Mouse (Mus musculus) megakaryocyte, adult 5-6 weeks (primary cell): Measurements from ENCODE around the gene Jakmip3. TPM values are rescaled to one million over a fixed set of nuclear protein-coding genes. Genes with fewer than 3 reads are reported as not detected.

ENCODE experiments used
- ATAC-seq: 2 replicates; pipeline ENCODE4 v1.8.0; 2016; ENCODE audit warnings: mild to moderate bottlenecking, inconsistent platforms; ENCODE audit not compliant: poor library complexity, severe bottlenecking
- total RNA-seq, 2 experiments: library from RNA; stranded (forward) in 1 of 2; stranded (reverse) in 1 of 2; fragments of 153-499, 151-499 nt in 1 of 2; fragments of 221-1000, 200-1000 nt in 1 of 2; gene quantifications; 2 replicates each; pipeline versions ENCODE4 v1.2.3 to v1.2.4; 2015 to 2017

Gene Jakmip3
- total RNA-seq, 2 experiments from 2014 or later = 0.07 TPM; not detected in 1

DNA sequence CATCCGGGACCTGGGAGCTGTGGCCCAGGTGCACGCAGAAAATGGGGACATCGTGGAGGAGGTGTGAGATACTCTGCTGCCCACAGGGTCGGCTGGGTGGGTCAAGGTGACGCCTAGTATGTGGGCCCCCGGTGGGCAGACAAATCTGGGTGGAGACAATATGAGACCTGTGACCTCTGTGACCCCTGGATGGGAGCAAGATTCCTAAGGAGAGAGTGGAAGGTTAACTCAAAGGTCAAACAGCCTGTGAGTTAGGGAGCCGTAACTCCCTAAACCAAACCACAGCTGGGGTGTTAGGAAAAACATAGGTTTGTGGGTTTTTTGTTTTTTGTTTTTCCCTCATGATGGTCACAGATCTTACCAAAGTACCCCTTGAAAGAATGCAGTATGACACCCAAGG lies 153.3 kb downstream of the Jakmip3 start:
- no peak for ATAC-seq

DNA sequence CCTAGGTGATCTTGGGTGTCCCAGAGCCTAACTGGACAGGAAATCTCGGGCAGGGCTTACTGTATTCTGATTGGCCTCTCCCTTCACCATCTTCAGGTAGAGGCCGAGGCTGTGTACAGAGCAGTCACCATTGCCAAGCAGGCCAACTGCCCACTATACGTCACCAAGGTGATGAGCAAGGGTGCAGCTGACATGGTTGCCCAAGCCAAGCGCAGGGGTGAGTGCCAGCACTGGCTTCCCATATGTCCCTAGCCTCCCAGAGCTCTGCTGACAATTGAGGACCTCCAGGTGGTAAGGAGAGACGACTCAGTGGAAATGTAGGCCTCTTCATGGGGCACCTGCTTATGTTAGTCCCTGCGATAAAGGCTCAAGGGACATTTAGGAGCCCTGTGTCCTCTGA lies 154.2 kb downstream of the Jakmip3 start:
- no peak for ATAC-seq

DNA sequence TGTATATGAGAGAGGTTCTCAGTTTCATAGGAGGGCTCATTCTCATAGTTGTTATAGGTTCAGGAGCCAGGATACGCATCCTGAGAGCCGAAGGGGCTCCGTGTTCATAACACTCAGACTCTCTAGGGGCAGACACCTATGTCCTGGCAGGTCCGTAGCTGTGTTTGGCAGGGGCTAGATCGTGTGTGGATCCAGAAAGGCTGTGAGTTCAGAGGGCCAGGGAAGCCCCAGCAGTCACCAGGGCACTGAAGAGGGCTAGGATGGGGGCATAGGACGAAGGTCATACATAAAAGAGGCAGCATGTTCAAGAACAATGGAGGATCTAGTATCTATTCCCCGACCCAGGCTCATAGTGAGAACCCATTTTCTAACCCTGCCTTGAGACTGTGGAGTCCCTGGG lies 154.8 kb downstream of the Jakmip3 start:
- ATAC-seq = no peak

DNA sequence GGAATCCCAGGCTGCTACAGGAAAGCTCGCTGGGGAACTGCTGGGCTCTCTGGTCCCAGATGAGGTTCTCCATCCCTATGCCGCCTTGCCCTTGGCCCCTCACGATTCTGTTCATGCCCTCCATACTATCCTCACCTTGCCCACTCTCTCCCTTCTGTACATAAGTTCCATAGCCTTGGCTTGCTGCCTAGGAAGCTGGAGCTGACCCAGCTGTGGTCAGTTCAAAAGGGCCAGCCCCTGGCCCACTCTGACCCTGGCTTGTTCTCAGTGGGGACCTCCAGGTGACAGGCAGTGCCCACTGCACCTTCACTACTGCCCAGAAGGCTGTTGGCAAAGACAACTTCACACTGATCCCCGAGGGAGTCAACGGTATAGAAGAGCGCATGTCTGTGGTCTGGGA lies 155.9 kb downstream of the Jakmip3 start:
- ATAC-seq = no peak

DNA sequence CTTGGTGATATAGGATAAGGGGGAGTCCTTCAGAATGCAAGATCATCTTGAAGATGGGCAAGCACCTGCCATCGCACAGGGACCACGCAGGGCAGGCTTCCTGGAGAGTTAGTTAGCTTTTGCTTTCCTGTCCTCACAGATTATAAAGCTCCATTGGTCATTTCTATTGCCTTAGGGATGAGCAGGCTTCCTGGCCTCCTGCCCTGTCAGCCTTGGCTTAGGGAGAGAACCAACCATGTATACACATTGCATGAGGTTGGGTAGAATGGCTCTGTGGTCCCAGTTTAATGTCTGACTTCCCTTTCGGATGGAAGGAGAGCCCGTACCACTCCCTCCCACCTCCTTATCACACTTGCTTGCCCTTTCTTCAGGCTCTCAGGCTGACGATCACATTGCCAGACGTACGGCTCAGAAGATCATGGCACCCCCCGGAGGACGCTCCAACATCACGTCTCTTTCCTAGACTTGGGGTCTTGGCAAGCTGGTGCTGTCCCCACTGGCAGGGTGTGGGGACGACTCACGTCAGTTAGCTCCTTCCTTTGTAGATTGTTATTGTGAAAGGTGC lies 160.1 kb downstream of the Jakmip3 start:
- no peak for ATAC-seq

DNA sequence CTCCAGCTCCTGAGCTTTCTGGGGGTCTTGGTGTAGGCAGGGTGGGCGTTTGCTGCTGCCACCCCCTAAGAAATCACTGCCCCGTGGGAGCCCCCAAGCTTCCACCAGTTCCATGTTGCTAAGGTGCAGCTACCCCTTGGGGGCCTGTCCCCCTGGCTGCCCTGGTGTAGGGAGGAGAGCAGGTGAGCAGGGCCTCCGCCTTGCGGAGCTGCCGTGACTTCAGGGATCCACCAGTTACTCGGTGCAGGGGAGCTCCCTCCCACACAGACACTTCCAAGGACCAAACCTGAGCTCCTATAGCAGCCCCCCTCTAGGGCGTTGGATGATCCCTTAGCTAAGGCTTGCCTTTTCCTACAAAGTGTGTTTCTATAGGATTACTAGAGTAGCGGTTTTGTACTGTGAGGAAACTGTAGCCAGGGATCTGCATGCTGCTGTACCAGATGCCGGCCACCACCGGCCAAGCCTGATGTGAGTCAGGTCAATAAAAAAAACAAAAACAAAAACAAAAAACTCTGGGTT lies 160.8 kb downstream of the Jakmip3 start:
- no peak for ATAC-seq

DNA sequence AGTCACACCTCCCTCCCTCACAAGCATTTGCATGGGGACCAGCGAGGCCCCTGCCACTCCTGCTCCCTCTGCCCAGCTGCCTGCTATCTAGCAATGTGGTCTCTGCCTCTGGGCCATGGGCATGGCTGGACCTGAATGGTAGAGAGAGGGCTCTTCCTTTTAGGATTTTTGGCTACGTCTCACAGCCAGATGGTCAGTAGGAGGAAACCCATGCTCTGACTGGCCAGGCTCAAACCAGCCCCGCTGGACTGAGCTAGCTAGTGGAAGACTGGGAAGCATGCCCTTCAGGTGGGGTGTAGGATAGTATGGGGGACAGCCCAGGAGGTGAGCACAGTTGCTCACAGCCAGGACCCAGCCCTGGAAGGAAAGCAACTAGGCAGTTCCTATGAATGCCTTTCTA lies 161.3 kb downstream of the Jakmip3 start:
- ATAC-seq = no peak

DNA sequence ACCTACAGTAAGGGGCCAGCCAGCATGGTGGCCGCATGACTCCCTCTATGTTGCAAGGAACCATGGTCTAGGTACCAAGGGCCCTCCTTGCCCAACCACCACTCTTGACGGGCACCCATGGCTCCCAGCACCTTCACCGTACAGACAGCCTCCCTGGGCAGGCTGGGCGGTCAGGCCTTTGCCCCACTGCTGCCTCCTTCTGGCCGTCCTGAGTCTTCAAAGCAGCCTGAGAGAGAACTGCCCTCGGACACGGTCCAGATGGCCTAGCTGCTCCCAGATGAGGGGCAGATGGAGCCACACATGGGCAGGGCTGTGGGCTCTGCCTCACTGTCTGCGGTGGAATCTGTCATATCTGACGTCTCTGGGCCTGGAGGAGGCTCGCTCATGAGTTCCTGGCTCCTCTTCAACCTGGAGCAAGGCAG lies 163.4 kb downstream of the Jakmip3 start:
- no peak for ATAC-seq

DNA sequence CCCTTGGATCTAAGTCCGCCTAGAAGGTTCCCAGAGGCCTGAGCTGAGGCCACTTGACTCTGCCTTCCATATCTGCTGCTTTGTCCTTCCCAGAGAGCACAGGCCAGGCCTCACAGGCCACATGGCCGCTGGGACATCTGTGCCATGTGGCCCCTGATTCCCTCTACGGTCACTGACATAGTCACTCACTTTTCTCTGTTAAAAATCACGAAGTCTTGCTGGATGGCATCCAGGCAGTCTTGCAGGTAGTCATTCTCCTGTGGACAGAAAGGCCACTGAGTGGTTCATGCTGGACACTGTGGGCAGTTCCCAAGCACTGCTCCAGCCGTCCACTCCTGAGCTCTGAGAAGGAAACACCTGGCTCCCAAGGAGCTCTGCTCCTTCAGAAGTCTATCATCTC lies 164.5 kb downstream of the Jakmip3 start:
- ATAC-seq = no peak

DNA sequence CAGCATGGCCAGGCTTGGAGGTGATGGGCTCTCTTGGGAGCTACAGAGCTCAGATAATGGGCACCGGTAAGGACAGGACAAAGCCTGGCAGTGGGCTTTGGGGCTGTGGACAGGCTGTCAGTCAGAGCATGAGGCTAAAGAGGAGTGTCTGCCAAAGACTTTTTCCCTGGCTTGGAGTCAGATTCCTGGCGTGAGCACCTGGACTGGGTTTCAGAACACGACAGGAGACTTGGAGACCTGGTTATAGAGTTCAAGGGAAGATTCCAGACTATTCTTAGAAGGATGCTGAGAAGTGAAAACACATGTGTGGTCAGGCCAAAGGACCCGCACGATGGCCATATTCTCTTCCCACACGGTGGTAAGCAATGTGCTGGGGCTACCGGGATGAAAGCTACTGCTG lies 165.2 kb downstream of the Jakmip3 start:
- no peak for ATAC-seq

DNA sequence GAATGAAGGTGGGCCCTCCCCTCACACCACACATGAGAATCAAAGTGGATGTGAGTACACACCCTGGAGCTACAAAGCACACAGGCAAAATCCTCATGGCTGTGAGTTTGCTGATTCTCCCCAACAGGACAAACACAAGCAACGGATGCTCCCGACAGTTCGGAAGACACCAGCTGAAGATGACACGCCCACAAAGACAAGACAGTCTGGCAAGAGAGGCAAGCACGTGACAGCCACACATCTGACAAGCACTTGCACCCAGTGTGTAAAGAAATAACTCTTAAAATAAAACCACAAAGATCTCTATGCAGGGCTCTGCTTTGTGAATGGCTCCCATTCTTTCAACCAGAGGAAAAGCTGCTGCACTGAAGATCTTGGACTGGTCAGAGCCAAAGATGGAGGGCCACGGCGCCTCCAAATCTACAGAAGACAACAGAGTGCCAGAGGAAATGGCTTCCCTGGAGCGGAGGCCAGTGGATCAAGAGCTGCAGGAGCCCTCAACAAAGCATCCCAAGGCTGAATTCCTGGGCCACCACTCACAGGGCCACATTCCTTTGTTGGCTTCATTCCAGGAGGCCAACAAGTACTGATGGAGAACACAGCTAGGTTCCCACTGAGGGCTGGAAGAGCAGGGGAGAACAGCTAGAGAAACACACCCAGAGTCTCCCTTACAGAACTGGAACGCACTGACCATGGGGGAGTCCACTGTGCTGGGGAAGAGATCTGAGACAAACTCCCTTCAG lies 167.5 kb downstream of the Jakmip3 start:
- no peak for ATAC-seq

DNA sequence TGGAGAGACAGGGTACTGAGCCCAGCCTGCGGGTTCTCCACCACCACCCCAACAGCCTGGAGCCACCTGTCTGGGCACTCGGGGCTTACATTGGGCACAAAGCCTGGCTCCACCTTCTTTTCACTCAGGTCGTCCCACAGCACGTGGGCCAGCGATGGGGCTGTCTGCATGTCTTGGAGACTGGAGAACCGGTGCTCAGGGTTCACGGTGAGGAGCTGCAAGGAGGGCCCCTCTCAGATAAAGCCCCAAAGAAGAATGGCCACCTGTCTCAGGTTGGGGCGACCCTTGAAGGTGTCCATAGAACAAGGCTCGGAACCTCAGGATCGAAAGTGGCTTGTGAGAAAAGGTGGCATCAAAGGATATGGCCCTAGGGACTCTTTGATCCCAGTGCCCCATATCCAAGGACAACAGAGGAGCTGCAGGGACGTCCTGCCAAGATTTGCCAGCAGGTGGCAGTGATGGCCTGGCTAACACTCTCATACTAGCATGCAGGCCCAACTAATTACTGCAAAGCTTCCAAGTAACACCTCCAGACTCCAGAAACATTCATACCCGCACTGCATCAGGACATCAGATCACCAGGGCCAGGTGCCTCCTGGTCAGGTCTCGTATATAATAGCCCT lies 178.7 kb downstream of the Jakmip3 start:
- ATAC-seq = peak; percentile 85

DNA sequence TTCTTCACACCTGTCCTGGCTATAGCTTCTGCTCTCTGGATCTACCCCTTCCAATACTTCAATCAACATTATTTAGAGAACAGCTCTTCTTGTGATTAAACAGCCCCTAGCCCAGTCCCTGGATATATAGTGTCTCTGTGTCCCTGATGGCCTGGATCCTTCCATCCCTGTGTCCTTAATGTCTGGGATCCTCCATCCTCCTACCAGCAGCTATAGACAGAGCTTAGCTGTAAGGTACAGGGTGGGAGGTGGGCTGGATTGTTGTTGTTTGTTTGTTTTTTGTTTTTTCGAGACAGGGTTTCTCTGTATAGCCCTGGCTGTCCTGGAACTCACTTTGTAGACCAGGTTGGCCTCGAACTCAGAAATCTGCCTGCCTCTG lies 179.2 kb downstream of the Jakmip3 start:
- ATAC-seq = no peak

DNA sequence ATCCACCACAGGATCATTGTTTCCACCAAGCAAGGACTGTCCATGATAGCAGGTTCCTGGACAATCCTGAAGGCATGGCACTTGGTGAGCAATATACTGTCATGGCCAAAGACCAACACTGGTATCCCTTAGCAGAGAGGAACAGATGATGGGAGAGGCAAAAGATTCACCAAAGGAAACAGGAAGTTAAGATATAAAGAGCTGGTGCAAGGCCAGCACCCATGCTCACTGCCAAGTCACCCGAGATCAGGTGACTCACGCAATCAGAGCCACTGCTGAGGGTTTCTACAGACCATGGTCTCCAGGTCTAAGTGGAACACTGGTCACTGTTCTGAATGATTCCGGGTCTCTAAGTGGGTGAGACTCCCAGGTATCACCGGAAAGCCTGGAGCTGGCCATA lies 185.4 kb downstream of the Jakmip3 start:
- ATAC-seq = peak; percentile 78

DNA sequence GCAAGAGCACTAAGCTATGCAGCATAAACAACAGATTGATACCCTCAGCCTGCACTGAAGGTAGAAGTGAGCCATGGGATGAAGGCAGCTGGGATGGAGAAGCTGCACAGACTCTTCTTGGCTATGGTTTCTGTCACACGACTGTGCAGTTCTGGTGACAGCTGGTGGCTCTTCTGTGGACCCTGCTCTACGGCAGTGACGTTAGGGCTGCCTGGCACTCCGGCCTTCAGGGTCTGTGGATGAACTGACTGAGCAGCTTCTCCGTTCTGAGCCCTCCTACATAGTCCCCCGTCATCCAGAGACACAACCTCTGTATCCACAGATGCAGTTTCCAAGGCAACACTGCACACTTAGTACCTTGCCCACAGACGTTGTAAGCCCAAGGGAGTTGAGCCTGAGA lies 186.0 kb downstream of the Jakmip3 start:
- no peak for ATAC-seq

DNA sequence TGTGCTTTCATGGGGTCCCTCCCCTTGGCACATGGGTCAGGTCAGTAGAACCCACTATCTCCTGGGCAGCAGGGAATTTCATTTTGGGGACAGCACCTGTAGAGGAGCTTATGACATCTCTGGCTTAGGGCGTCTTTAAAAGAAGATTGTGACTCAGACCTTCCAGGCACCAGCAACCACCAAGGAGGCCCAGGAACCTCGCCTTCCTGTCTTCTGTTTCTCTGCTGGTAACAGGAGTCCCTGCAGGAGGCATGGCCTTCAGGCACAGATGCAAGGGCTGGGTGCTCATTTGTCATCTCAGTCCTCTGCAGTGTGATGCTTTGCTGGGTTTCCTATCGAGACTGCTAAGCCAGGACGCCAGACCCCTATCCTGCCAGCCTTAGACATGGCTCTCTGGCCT lies 188.5 kb downstream of the Jakmip3 start:
- ATAC-seq = no peak

DNA sequence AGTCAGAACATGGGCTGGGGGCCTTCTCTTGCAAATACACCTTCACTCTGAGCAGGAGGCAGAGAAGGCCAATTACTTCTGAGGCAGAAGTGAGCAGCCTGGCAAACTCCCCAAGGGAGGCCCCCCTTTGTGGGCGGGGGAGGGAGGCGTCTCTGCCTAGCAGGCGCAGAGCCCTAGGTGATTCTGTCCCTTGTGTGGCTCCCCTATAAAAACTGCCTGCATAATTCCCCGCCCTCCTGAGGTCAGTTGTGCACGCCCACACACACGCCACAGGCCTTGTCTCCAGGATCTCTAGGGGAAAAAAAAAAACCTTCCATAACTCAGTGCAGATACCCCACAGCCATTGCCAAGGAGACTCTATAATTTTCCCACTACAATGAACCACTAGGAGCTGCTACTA lies 189.8 kb downstream of the Jakmip3 start:
- no peak for ATAC-seq

DNA sequence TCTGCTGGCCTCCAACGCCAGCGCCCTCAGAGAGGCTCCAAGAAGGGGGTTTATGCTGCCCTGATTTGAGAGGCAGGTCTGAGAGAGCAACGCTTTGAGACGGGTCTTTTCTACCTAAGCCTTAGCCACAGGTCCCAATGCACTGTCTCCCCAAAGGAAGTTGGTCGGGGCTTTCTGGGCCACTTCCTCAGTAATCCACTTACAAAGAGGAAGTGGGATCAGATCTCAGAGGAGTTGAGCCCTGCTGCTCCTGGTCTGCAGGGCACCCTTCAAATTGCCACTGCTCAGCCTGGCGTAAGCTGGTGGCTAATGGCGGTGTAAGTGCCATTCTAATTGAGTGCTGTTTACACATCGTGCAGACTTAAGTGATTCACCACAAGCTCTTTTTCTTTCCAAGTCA lies 191.0 kb downstream of the Jakmip3 start:
- peak; percentile 93 for ATAC-seq

DNA sequence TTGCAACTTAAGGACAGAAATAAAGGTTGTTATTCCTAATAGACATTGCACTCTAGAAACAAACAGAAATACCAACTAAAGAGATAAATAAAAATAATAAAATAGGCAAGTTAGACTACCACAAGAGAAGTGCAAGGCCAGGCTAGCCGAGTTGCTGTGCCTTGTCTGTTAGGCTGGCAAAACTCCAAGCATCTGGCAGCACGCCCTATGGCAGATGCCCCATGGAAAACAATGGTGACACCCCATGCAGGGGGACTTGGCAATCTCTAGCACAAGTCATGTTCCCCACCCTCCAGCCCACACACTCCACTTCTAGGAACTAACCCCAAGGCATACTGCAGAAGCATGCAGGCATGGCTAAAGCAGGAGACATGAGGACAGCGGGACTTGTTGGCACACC lies 192.9 kb downstream of the Jakmip3 start:
- ATAC-seq = no peak
